Mouse (Mus musculus): ENCODE results near the gene Cd83. TPM values are rescaled to one million over a fixed set of nuclear protein-coding genes. Genes with fewer than 3 reads are reported as not detected.

The Cd83 gene
- total RNA-seq, 2 experiments from 2014 or later = 0.33 to 1.3 TPM

DNA sequence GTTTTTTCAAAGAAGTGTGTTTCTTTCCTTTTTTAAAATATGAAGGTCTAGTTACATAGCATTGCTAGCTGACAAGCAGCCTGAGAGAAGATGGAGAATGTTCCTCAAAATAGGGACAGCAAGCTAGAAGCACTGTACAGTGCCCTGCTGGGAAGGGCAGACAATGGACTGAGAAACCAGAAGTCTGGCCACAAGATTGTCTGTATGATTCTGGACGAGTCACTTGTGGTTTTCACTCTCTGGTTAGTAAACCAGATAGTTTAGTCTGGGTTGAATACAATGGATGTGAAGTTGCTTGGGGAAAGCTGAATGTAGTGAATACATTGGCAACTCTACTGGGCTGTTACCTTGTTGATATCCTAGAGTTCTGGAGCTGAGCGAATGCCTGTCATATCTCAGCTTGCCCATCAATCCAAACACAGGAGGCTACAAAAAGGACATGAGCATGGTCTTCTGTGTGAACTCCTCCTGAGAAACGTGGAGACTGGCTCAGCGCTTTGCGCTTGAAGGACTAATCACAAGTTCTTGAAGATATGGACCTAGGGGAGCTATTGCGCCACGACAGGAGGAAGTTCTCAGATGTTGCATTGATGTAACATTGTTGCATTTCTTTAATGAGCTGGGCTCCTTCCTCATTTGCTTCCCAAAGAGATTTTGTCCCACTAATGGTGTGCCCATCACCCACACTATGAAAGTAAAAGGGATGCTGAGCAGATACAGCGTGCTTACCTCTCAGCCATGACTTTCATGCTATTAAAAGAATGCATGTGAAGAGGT is 18.0 kb downstream of the Cd83 start:
- no peak overlapping the region for H3K27ac ChIP-seq
- DNase-seq = no peak
- intact Hi-C loops (cut with DNase I) = no loop called here
- TF ChIP-seq CTCF (IDR thresholded peaks at IDR 0.05) = no peak
- H3K4me3 ChIP-seq = no peak overlapping the region

- no peak for DNase-seq
Measured at GRCm38 (mm10) chr13:43804648-43805047, 20.1 kb downstream of the Cd83 start.

DNA sequence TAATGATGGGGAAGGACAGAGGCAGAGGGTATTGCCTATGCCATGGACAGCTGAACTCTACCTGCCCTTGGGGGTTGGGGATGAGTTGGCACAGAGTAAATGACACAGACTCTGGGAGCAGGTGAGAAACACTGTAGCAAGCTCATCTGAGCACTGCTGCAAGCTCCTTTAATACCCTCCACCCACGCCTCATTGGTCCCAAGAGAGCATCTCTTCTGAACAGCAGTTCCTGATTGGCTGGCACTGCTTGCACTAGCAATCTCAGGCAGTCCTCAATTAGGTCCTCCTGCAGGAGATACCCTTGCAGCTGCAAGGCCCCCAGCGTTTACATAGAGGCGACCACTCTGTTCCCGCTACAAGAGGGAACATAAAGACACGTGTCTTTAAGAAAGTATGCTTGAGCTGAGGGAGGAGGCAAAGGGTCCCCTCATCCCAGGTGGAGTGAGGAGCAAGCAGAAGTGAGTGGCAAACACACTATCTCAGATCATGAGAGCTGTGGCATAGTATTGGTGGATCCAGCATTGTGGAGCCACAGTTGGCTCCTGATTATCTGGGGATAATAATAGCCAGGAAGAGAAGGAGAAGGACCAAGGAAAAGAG is 20.7 kb downstream of the Cd83 start:
- Histone ChIP-seq H3K27ac (no peak overlapping the region), H3K4me3 (no peak overlapping the region)
- intact Hi-C loops (cut with DNase I) = no loop called here
- TF ChIP-seq CTCF (IDR thresholded peaks at IDR 0.05) = no peak
- DNase-seq = no peak

More at GRCm38 (mm10) chr13:43804648-43805047, 20.1 kb downstream of the Cd83 start:
- no peak; the same call in 1 of the 2 replicates for TF ChIP-seq CTCF (IDR thresholded peaks at IDR 0.05)
- H3K27ac ChIP-seq = no peak overlapping the region
- H3K4me3 ChIP-seq = no peak overlapping the region
- intact Hi-C loops (cut with DNase I) = no loop called here

- intact Hi-C loops (cut with DNase I) = no loop called here
- TF ChIP-seq CTCF (IDR thresholded peaks at IDR 0.05) = no peak
- no peak overlapping the region for H3K27ac ChIP-seq
- no peak for DNase-seq
- no peak overlapping the region for H3K4me3 ChIP-seq
Measured at GRCm38 (mm10) chr13:43806371-43807271, 22.0 kb downstream of the Cd83 start.

DNA sequence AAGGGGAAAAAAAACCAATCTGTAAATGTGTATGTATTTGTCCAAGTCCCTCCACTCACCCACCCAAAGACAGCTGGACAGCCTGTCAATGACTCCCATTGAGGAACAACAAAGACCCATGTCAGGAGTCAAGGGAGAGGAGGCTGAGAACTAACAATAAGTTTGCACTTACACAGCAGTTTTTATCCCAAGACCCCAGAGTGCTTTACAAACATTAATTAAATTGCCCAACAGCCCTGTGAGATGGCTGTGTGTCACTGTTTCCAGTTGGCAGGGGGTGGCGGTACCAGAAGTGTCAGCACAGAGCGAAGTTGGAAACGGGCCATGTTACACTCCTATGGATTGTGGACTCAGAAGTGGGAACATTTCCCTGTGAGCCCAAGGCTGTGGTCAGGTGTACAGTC is 22.7 kb downstream of the Cd83 start:
- Histone ChIP-seq H3K27ac (no peak overlapping the region), H3K4me3 (no peak overlapping the region)
- no peak for TF ChIP-seq CTCF (IDR thresholded peaks at IDR 0.05)
- DNase-seq = no peak
- intact Hi-C loops (cut with DNase I) = no loop called here

GRCm38 (mm10) chr13:43810621-43811020 is 26.0 kb downstream of the Cd83 start:
- DNase-seq = peak; percentile 66

GRCm38 (mm10) chr13:43811835-43812234 is 27.3 kb downstream of the Cd83 start:
- no peak for DNase-seq
- H3K27ac ChIP-seq = no peak overlapping the region
- TF ChIP-seq CTCF (IDR thresholded peaks at IDR 0.05) = no peak
- H3K4me3 ChIP-seq = no peak overlapping the region
- intact Hi-C loops (cut with DNase I) = no loop called here

More at GRCm38 (mm10) chr13:43810621-43811020, 26.0 kb downstream of the Cd83 start:
- Histone ChIP-seq H3K4me3 (no peak overlapping the region), H3K27ac (peak overlapping the region; percentile 24; the same call in 1 of the 2 replicates)
- intact Hi-C loops (cut with DNase I) = no loop called here
- TF ChIP-seq CTCF (IDR thresholded peaks at IDR 0.05) = no peak

GRCm38 (mm10) chr13:43813431-43813830 is 28.9 kb downstream of the Cd83 start:
- H3K27ac ChIP-seq = no peak overlapping the region
- intact Hi-C loops (cut with DNase I) = no loop called here
- TF ChIP-seq CTCF (IDR thresholded peaks at IDR 0.05) = no peak
- DNase-seq = no peak
- H3K4me3 ChIP-seq = no peak overlapping the region

- no peak for DNase-seq
- Histone ChIP-seq H3K27ac (no peak overlapping the region), H3K4me3 (no peak overlapping the region)
- intact Hi-C loops (cut with DNase I) = no loop called here
- no peak for TF ChIP-seq CTCF (IDR thresholded peaks at IDR 0.05)
Measured at GRCm38 (mm10) chr13:43817461-43817860, 32.9 kb downstream of the Cd83 start.

- intact Hi-C loops (cut with DNase I) = no loop called here
- no peak overlapping the region for H3K27ac ChIP-seq
- H3K4me3 ChIP-seq = no peak overlapping the region
- no peak for TF ChIP-seq CTCF (IDR thresholded peaks at IDR 0.05)
- DNase-seq = no peak
Measured at GRCm38 (mm10) chr13:43818307-43819019, 33.9 kb downstream of the Cd83 start.

DNA sequence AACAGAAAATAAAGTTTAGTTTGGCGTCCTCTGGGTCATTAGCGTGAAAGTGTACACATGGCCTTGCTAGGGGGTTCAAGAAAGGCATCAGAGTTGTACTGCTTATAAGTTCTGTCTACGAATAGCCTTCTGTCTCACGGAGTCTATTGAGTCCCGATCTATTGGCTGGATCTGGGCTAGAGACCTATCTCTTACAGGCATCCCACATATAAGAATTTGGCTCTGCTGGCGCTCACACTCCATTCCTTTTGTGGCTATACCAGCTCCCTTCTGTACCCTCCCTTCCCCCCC is 34.4 kb downstream of the Cd83 start:
- intact Hi-C loops (cut with DNase I) = no loop called here
- H3K27ac ChIP-seq = no peak overlapping the region
- no peak for DNase-seq
- H3K4me3 ChIP-seq = no peak overlapping the region
- no peak for TF ChIP-seq CTCF (IDR thresholded peaks at IDR 0.05)

DNA sequence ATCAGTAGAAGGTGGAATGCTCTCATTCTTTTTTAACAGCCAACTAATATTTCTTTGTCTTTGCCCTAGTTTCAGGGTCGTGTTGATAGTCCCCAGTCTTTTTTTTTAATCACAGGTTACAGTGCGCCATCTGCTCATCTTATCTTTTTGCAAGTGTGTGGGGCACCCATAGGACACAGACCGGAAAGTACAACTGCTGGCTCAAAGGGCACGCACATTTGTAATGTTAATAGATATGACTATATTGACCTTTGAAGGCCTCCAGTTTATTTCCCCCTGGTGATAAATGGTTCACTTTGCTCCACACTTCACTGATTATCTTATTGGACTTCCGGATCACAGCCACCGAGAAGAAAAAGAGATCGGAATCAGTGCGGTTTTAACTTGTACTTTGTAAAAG is 35.5 kb downstream of the Cd83 start:
- Histone ChIP-seq H3K4me3 (no peak overlapping the region), H3K27ac (no peak overlapping the region)
- no peak for TF ChIP-seq CTCF (IDR thresholded peaks at IDR 0.05)
- DNase-seq = no peak
- intact Hi-C loops (cut with DNase I) = no loop called here

All from gastrocnemius, adult 2 months (tissue).